Mouse (Mus musculus): ENCODE results near the gene Spata17. TPM values are rescaled to one million over a fixed set of nuclear protein-coding genes. Genes with fewer than 3 reads are reported as not detected.

Spata17 gene
- polyA plus RNA-seq, 1 experiment = not detected

DNA sequence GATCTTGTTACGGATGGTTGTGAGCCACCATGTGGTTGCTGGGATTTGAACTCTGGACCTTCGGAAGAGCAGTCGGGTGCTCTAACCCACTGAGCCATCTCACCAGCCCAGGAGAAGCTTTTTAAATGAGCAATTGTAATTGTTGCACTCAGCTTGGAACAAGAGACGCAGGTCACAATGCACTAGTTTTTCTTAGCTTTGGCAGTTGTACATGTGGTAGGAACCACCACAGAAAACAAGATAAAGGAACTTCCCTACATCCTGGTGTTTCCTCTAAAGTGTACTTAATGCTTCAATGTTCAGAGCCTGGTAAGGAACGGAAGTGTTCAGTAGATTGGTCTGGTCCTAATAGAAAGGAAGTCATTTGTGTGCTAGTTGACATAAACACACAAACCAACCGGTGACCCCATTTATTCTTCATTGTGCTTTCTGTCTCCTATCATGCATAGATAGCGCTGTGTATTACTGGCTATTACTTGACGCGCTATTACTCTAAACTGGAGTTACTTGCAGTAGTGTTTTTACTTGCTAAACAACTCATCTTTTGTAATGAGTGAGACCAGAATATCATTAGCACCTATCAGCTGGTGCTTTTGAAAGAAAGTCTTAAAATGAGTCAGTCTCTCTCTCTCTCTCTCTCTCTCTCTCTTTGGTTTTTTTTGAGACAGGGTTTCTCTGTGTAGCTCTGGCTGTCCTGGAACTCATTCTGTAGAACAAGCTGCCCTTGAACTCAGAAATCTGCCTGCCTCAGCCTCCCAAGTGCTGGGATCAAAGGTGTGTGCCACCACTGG, 1.6 kb upstream of the Spata17 start:
- WGBS = 64% methylated on average over 9 of the region's 9 CpGs
- H3K27ac ChIP-seq (ENCODE audit: control insufficient read depth, insufficient read depth, low read depth, low read length, poor library complexity) = no peak overlapping the region
- no peak overlapping the region for H3K4me3 ChIP-seq (replicated peaks; ENCODE audit: control insufficient read depth, low read depth, low read length)
- TF ChIP-seq POLR2A (IDR thresholded peaks at IDR 0.05; ENCODE audit: borderline replicate concordance, control insufficient read depth, low read depth, low read length) (no peak), CTCF (IDR thresholded peaks at IDR 0.05; ENCODE audit: control insufficient read depth, insufficient read depth, low read length) (no peak)
- H3K4me1 ChIP-seq (ENCODE audit: control insufficient read depth, insufficient read depth, low read length) = no peaks in the 10 kb centered on the region

DNA sequence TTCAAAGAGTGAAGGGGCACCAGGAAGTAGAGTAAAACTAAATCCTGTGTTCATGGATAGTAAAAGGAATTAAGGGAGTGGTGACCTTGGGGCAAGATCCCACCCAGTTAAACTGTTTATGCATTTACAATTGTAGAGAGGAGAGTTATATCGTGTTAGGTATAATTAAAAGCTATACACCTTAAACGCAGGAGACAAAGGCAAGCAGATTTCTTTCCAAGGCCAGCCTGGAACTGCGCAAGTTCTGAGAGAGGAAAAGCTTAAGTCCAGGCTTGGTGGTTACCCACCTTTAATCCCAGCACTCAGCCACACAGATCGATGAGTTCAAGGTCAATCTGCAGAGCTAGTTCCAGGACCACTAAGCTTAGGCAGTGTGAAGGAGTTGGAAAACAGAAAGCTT, 4.5 kb downstream of the Spata17 start:
- Histone ChIP-seq H3K27ac (ENCODE audit: control insufficient read depth, insufficient read depth, low read depth, low read length, poor library complexity) (no peak overlapping the region), H3K4me3 (replicated peaks; ENCODE audit: control insufficient read depth, low read depth, low read length) (no peak overlapping the region), H3K4me1 (ENCODE audit: control insufficient read depth, insufficient read depth, low read length) (no peaks in the 10 kb centered on the region)
- no peak for TF ChIP-seq POLR2A (IDR thresholded peaks at IDR 0.05; ENCODE audit: borderline replicate concordance, control insufficient read depth, low read depth, low read length)
- TF ChIP-seq CTCF (IDR thresholded peaks at IDR 0.05; ENCODE audit: control insufficient read depth, insufficient read depth, low read length) = no peak
- 85% methylated on average over 4 of the region's 4 CpGs for whole genome bisulfite sequencing

DNA sequence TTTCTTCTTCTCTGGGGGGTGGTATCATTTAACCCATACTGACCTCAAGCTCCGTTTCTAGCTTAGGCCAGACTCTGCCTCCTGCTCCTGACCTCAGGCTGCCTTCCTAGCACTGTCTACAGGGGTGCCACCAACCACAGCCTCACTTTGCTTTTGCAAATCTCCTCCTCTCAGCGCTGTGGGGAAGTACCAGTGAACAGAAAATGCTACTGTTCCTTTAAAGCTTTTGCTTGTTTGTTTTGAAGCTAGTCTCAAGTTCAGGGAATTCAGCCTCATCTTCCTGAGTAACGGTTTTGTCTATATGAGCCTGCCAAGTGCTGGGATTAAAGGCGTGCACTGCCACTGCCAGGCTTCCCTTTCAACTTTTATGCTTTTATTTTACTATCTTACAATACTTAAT, 5.8 kb downstream of the Spata17 start:
- TF ChIP-seq POLR2A (IDR thresholded peaks at IDR 0.05; ENCODE audit: borderline replicate concordance, control insufficient read depth, low read depth, low read length) = no peak
- TF ChIP-seq CTCF (IDR thresholded peaks at IDR 0.05; ENCODE audit: control insufficient read depth, insufficient read depth, low read length) = no peak
- 45% methylated on average over 4 of the region's 4 CpGs for WGBS
- no peak overlapping the region for H3K27ac ChIP-seq (ENCODE audit: control insufficient read depth, insufficient read depth, low read depth, low read length, poor library complexity)

DNA sequence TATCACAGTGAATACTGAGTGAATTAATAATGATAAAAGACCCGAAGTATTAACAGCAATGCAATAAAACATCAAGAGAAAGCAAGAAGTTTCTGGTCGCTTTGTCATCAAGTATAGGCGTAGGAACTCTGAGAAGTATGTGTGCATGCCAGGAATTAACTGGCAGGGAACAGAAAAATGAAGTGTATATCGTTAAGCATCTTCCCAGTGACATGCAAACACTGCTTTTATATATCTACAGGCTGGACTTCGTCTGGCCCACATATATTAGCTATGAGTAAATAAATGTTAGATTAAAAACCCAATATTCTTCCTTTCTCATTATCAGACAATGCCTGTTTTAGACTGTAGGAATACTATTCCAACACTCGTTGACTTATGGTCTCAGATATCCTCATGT, 9.8 kb downstream of the Spata17 start:
- Histone ChIP-seq H3K4me3 (replicated peaks; ENCODE audit: control insufficient read depth, low read depth, low read length) (no peak overlapping the region), H3K4me1 (ENCODE audit: control insufficient read depth, insufficient read depth, low read length) (no peaks in the 10 kb centered on the region), H3K27ac (ENCODE audit: control insufficient read depth, insufficient read depth, low read depth, low read length, poor library complexity) (no peak overlapping the region)
- WGBS = 76% methylated on average over 6 of the region's 6 CpGs
- TF ChIP-seq CTCF (IDR thresholded peaks at IDR 0.05; ENCODE audit: control insufficient read depth, insufficient read depth, low read length) (no peak), POLR2A (IDR thresholded peaks at IDR 0.05; ENCODE audit: borderline replicate concordance, control insufficient read depth, low read depth, low read length) (no peak)

More for the DNA sequence above, 5.8 kb downstream of the Spata17 start:
- H3K4me3 ChIP-seq (replicated peaks; ENCODE audit: control insufficient read depth, low read depth, low read length) = no peak overlapping the region
- H3K4me1 ChIP-seq (ENCODE audit: control insufficient read depth, insufficient read depth, low read length) = no peaks in the 10 kb centered on the region

DNA sequence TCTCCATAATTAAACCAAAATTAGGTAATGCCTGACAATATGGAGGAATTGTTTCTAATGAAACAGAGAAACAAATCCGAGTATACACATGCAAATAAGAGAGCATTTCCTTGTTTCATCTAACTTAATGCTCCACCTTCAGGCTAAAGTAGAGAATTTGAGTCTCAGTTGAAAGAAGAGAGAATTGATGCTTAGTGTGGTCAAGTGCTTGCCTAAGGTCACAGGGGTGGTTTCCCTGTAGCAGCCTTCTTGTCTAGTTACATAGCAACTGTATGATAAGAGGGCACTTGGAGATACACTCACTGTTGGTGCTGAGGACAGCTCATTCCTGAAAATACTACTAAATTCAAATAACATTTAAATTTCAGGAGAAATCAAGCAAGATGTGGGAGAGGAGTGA, 36.7 kb downstream of the Spata17 start:
- no peak overlapping the region for H3K4me3 ChIP-seq (replicated peaks; ENCODE audit: control insufficient read depth, low read depth, low read length)
- TF ChIP-seq CTCF (IDR thresholded peaks at IDR 0.05; ENCODE audit: control insufficient read depth, insufficient read depth, low read length) (no peak), POLR2A (IDR thresholded peaks at IDR 0.05; ENCODE audit: borderline replicate concordance, control insufficient read depth, low read depth, low read length) (no peak)
- no peak overlapping the region for H3K27ac ChIP-seq (ENCODE audit: control insufficient read depth, insufficient read depth, low read depth, low read length, poor library complexity)
- WGBS = 67% methylated on average over 1 of the region's 1 CpGs
- H3K4me1 ChIP-seq (ENCODE audit: control insufficient read depth, insufficient read depth, low read length) = no peaks in the 10 kb centered on the region

DNA sequence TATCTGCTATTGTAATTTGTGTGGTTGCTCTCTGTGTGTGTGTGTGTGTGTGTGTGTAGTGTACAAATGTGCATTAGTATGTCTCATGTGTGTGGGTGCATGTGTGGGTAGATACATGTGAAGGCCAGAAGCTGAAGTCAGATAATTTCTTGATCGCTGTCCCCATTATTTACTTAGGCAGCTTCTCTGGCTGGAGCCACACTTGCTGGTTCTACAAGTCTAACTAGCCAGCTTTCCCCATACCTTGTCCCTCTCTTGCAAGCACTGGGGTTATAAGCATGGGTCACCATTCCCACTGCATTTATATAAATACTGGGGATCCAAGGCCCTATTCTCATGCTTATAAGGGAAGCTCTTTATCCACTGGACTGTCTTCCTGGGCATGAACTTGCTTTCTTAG, 39.3 kb downstream of the Spata17 start:
- H3K4me1 ChIP-seq (ENCODE audit: control insufficient read depth, insufficient read depth, low read length) = no peaks in the 10 kb centered on the region
- WGBS = 83% methylated on average over 1 of the region's 1 CpGs
- no peak for TF ChIP-seq CTCF (IDR thresholded peaks at IDR 0.05; ENCODE audit: control insufficient read depth, insufficient read depth, low read length)
- no peak for TF ChIP-seq POLR2A (IDR thresholded peaks at IDR 0.05; ENCODE audit: borderline replicate concordance, control insufficient read depth, low read depth, low read length)
- no peak overlapping the region for H3K4me3 ChIP-seq (replicated peaks; ENCODE audit: control insufficient read depth, low read depth, low read length)
- no peak overlapping the region for H3K27ac ChIP-seq (ENCODE audit: control insufficient read depth, insufficient read depth, low read depth, low read length, poor library complexity)

GRCm38 (mm10) chr1:187170361-187170760, 44.9 kb downstream of the Spata17 start:
- no peaks in the 10 kb centered on the region for H3K4me1 ChIP-seq (ENCODE audit: control insufficient read depth, insufficient read depth, low read length)
- H3K27ac ChIP-seq (ENCODE audit: control insufficient read depth, insufficient read depth, low read depth, low read length, poor library complexity) = no peak overlapping the region
- 36% methylated on average over 3 of the region's 3 CpGs for WGBS
- H3K4me3 ChIP-seq (replicated peaks; ENCODE audit: control insufficient read depth, low read depth, low read length) = no peak overlapping the region
- TF ChIP-seq CTCF (IDR thresholded peaks at IDR 0.05; ENCODE audit: control insufficient read depth, insufficient read depth, low read length) (no peak), POLR2A (IDR thresholded peaks at IDR 0.05; ENCODE audit: borderline replicate concordance, control insufficient read depth, low read depth, low read length) (no peak)

GRCm38 (mm10) chr1:187169646-187170045, 45.6 kb downstream of the Spata17 start:
- TF ChIP-seq POLR2A (IDR thresholded peaks at IDR 0.05; ENCODE audit: borderline replicate concordance, control insufficient read depth, low read depth, low read length) = no peak
- no peak for TF ChIP-seq CTCF (IDR thresholded peaks at IDR 0.05; ENCODE audit: control insufficient read depth, insufficient read depth, low read length)
- Histone ChIP-seq H3K4me1 (ENCODE audit: control insufficient read depth, insufficient read depth, low read length) (no peaks in the 10 kb centered on the region), H3K4me3 (replicated peaks; ENCODE audit: control insufficient read depth, low read depth, low read length) (no peak overlapping the region), H3K27ac (ENCODE audit: control insufficient read depth, insufficient read depth, low read depth, low read length, poor library complexity) (no peak overlapping the region)
- WGBS = 79% methylated on average over 7 of the region's 7 CpGs
